Mouse (Mus musculus): ENCODE measurements around the gene Rnf5.

Gene Rnf5

DNA sequence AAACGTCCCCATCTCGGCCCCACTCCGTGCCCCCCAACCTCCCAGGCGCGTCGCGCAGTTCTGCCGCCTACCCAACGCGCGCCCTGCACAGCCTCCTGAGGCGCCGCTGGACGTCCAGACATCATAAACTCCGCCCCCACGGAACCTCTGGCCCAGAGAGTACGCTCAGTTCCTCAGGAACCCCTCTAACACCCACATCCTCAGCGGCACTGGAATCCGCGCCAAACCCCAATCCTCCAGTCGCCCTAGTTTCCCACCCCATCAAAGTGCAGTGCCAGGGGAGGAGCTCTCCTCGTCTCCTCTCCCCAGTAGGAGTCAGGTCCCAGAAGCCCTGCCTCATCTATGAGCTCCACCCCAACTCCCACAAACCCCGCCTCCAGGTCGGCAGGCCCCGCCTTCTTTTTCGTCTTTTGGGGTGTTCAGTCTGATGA is 28.8 kb upstream of the Rnf5 start:
- peak; percentile 86 to 90 for DNase-seq (ENCODE audit: low spot score in 2 of 2)

DNA sequence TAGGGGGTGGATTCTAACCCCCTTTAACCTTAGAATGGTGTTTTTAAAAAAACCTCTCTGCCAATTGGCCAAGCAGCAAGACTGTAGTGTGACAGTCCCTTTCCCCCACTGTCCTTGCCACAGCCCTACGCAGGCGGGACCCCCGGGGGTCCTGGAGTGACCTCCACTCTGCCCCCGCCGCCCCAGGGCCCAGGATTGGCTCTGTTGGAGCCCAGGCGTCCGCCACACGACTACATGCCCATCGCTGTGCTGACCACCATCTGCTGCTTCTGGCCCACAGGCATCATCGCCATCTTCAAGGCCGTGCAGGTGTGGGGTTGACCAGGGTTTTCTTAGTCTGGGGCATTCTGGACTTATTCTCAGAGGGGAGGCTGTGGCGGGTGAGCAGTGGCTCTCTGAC is 28.2 kb upstream of the Rnf5 start:
- DNase-seq (ENCODE audit: low spot score in 2 of 2), result no peak

DNA sequence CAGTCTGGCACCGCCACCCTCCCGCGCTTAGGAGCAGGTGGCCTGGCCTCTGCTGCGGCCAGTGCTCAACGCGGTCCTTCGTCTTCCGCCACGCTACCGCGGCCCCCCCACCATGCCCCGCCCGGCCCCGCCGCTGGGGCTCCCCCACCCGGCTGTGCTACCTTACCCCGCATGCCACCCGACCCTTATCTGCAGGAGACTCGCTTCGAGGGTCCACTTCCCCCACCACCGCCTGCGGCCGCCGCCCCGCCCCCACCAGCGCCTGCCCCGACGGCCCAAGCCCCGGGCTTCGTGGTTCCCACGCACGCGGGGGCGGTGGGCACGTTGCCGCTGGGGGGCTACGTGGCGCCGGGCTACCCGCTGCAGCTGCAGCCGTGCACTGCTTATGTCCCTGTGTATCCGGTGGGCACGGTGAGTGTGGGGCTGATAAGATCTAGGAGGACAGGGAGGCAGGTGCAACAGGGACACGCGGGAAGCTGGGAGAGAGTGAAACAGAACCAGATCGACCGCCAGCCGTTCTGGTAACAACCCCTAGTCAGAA is 27.3 kb upstream of the Rnf5 start:
- DNase-seq (ENCODE audit: low spot score in 2 of 2), result no peak

DNA sequence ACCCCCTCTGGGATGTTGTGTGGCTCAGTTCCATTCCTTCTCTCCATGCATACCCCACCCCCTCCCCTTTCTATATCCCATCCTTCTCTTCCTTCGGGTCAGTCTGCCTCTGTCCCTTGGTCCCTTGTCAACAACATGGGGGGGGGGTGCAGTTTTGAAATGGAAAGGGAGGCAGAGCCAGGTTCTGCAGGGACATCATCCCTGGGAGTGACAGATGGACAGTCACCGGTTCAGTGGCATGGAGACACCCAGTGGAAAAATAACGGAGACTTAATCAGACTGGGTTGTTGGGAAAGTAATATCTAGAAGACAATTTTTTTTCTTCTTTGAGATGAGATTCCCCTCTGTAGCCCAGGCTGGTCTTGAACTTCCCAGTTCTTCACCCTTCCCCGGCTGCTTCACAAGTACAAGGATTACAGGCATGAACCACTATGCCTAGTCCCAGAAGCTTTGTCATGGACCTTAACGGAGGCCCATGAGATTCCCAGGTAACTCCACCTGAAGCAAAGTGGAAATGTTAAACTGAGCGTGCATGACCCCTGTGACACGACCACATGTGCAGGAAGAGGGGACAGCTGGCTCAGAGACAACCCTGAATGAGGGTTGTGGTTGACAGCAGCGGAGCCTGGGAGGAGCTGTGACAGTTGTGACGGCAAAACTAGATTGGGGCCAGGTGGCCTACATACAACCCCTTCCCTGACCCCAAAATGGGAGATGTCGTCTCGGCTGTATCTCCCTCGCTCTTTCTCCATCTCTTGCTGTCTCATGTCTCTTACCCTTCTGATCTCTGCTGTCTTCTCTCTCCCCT is 26.5 kb upstream of the Rnf5 start:
- DNase-seq (ENCODE audit: low spot score in 2 of 2), result no peak

DNA sequence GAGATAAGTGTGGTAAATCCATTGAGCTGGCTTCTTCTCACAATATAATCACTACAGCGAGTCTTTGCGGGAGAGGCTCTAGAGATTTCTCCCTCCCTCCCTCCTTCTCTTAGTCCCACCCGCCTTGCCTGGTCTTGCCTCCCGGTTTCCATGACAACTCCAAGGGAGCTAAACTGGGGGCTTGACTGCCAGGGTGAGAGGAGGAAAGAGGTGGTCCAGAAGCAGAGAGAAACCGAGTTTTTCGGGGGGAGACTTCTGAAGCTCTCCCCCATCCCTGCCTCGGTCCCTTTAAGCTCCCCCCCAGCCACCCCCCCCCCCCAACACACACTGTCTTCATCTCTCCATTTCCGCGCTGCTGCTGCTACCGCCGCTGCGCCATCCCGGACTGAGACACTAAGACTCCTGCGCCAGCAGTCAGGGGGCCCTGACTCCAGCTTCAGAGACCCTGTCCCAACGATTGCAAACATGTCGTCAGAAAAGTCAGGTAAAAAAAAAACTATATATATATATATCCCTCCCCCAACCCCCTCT is 25.8 kb upstream of the Rnf5 start, which contains the start of gene Prrt1:
TSS of gene Prrt1 (plus strand) at position 313 of the 531 bp plus-strand sequence.
- peak; percentile 68 to 71 for DNase-seq (ENCODE audit: low spot score in 2 of 2)

DNA sequence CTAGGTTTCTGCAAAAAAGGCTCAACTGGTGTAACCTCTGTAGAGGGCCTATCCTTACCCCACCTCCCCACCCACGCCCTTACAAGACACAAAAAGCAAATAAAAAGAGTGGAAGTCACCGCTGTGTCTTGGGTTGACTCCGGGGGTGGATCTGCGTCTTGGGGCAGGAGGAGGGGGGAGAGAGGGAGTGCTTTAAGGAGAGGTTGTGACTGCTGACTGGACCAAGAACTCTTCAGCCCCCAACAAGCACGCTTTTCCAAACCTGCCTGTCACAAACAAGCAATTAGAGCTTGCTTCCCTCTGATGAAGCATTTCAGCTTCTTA is 25.1 kb upstream of the Rnf5 start:
- no peak for DNase-seq (ENCODE audit: low spot score in 2 of 2)

DNA sequence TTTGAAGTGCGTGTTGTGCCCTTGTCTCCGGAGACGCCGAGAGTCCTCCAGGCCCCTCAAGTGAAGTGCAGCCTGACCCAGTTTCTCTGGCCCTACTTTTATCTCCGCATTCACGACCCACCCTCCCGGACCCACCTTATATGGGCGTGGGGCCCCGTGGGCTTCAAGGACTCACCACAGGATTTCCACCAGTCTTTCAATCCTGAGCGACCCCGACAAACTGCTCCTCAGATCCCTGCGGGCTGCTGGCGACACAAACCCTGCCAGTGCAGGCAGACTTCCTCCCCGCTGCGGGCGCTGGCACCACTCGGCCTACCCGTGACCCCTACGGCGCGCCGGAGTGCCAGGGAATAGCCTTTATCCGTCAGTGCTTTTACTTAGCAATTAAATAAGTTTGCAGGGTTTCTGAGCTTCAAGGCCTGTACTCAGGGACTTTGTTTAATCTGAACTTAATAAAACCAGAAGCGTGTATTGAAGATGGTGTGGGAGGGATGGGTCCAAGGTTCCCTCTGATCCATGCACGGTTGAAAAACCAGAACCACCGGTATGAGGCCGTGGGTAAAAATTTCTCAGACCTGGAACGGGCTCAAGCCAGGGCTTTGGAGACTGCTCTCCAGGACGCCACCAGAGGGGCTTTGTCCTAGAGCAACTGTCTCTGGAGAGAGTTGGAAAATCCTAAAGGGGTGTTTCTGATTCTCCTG is 24.6 kb upstream of the Rnf5 start, which contains the start of gene Ppt2:
TSS of gene Ppt2 (minus strand) at position 568 of the 701 bp plus-strand sequence.
- no peak for DNase-seq (ENCODE audit: low spot score in 2 of 2)

DNA sequence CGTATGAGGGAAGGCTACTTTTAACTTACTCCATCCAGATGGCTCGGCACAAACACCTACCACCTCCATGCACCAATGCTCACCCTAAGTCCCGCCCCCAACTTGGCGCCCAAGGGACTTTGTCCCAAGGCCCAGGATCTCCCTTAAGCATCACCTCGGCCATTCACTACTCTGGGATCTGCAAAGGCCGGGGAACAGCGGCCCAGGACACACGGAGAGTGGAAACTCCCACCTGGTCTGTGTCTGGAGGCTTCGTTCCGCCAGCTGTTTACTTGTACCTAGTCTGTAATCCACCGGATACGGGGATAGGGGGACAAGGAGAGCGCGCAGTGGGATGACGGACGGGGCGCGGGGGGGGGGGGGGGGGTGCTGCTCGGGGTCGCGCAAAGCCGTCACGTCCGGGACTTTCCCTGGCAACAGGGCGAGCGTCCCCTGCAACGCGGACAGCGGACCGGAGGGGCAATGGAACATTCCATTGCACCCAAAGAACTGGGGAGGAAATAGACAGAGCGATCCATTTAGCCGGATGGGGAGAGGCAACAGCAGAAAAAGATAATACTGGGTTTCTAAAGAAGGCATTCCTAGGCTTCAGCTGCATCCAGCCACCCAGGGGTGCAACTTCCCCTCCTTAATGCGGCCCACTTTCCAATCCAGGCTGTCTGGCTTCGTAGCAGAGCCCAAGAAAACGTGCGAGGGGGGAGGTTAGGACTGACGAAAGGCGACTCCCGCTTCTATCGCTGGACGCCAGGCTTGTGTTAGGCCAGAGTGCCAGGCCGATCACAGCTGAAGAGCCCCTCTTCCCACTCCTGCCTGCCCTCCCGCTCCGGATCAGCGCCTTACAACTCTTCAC is 23.8 kb upstream of the Rnf5 start:
- DNase-seq (ENCODE audit: low spot score in 2 of 2), result peak; percentile 85 to 88

DNA sequence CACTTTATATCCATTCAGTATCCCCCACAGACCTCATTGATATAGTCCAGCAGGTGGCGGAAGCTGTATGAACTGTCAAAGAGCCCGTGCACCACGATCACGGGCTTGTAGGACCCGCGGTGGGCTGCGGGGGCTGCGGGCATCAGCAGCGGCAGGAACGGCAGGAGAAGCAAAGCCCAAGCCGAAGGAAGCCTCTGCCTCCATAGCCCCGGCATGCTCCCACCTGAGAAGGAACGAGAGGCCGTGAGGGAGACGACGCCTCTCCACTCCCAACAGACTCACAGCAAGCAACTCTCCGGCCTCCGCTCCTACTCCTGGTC is 23.2 kb upstream of the Rnf5 start:
- DNase-seq (ENCODE audit: low spot score in 2 of 2), result no peak

DNA sequence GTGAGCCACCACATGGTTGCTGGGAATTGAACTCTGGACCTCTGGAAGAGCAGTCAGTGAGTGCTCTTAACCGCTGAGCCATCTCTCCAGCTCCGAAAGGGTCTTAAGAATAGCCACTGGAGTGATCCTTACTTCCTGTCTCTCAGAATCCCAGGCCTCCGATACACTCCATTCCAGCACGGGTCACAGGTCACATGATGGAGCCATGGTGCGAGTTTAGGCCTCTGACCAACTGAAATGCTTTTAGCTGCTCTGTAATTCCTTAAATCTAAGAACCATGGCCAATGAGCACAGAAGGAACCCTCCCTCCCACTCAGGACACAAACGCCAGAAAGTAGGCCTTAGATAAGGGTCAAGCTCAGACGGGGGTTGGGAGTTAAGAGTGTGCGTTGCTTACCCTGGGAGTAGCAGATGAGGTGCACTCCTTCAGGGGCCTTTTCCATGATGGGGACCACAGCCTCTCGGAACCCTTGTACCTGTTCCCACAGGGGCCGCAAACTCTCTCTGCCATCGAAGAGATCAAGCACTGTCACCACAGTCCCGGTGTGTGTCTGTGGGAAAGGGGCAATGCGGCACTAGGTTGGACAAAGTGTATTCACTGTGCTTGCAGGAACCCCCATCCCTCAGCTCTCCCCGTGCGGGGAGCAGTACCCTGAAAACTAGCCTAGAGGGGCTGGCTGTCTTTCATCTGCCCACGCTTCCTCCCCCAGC is 22.7 kb upstream of the Rnf5 start:
- no peak for DNase-seq (ENCODE audit: low spot score in 2 of 2)

DNA sequence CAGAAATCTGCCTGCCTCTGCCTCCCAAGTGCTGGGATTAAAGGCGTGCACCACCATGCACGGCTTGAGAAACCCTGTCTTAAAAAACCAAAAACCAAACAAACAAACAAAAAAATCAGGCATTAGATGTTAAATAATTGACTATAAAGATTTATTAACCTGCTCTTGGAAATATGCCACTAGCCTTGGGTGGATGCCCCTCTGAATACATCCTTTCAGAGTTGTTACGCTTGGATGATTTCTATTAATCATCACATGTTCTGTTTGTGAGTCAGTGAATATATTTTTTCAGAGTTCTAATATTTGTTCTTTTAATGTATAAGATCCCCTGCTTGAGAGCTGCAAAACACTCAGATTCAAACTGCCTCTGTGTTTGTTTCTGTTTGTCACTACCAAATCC is 21.5 kb upstream of the Rnf5 start:
- DNase-seq (ENCODE audit: low spot score in 2 of 2), result no peak

DNA sequence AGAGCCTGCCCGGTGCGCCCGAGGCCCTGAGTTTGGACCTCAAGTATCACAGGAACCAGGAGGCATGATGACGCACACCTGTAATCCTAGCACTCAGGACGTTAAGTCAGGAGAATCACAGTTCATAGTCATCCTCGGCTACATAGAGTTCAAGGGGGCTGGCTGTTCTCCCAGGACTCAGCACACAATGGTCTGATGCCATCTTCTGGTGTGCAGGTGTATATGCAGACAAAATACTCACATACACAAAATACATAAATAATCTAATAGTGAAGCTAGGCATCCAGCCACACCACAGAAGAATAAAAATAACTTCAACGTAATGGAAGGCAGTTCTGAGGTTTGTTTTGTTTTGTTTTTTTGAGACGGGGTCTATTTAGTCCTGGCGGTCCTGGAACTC is 19.7 kb upstream of the Rnf5 start:
- DNase-seq (ENCODE audit: low spot score in 2 of 2), result no peak

DNA sequence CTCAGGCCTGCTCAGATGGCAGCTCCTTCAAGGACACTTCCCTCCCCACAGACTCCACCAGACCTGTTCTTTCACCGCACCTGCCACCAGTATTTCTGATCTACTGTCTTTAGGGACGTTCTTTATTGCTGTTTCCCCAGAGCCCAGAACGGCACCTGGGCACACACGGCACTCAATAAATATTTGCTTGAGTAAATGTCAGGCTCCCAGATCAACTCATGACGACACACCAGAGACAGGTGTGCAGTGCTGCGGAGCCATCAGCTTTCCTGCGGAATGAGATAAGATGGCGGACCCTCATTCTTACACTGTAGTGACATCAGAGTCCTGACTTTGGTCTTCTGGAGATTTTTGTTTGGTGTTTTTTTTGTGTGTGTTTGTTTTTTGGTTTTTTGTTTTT is 17.5 kb upstream of the Rnf5 start:
- DNase-seq (ENCODE audit: low spot score in 2 of 2), result no peak

DNA sequence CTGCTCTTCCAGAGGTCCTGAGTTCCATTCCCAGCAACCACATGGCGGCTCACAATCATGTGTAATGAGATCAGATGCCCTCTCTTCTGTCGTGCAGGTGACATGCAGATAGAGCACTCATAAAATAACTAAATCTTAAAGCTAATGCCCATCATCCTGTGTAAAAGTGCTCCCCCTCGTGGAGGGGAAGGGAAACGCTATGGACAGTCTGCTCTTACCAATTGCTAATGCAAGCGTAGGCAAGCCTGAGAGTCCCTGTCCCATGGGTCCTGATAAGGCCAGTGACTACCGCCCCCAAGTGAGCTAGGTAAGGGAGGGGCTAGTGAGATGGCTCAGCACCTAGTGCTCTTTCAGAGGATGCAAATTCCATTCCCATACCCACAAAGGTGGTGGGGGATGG is 15.5 kb upstream of the Rnf5 start:
- DNase-seq (ENCODE audit: low spot score in 2 of 2), result peak in 1 of 2 experiments; percentile 77

DNA sequence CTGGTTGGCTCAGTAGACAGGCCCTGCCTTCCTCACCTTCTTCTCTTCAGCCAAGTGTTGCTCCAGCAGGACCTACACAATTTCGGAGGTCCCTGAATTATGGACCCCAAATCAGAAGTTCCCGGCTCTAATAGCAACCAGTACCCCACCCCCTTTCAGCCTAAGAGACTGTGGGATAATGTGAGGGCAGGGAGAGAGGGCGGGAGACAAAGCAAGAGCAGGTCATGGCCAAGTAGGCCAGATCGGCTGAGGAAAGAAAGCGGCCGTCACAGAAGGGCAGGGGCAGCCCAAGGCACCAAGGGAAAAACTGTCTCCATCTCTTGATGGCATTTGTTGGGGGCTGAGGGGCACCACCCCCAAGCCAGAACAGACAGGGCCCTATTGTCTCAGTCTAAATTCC is 12.4 kb upstream of the Rnf5 start, which contains the start of gene Egfl8:
TSS of gene Egfl8 (minus strand) at position 101 of the 400 bp plus-strand sequence.
- DNase-seq (ENCODE audit: low spot score in 2 of 2), result no peak

DNA sequence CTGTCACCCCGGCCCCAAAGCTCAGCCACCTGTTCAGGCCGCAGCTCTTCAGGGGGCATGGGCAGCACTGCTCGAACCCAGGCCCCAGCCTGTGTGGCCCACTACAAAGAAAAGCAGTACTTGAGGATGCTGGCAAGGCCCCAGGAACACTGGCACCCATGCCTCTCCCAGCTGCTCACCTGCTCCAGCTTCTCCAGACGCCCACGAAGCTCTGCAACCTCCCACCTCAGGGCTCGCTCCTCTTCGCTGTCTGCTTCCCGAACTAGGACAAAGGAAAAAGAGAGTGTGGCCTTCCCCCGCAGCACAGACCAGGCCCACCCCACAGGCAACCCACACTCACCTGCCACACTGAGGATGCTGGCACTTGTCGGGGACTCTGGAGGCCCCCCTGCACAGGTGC is 10.3 kb upstream of the Rnf5 start:
- DNase-seq (ENCODE audit: low spot score in 2 of 2), result no peak

DNA sequence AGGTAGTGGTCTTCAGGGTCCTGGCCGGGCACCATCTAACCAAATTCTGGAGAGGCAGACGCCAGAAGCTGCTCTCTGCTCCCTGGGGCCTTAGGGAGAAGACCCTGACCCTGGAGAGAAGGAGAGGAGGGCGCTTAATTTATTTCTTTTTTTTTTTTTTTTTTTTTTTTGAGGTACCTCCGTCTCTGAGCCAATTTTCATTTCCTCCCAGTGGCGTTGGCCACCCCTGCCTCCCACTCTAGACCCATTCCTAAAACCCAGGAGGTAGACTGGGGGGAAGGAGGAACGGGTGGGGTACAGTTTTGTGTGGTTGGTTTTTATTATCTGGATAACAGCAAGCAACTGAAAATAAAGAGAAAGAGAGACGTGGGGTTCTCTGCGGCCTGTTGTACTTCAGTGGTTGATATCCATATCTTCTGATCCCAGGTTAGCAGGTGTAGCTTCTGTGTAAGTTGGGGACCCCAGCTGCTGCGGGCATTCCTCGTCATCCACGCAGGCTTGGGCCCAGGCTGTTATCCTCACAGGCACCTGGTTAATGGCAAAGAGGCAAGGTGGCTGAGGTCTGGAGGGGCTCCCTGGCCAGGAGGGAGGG is 9.7 kb upstream of the Rnf5 start:
- DNase-seq (ENCODE audit: low spot score in 2 of 2), result no peak

DNA sequence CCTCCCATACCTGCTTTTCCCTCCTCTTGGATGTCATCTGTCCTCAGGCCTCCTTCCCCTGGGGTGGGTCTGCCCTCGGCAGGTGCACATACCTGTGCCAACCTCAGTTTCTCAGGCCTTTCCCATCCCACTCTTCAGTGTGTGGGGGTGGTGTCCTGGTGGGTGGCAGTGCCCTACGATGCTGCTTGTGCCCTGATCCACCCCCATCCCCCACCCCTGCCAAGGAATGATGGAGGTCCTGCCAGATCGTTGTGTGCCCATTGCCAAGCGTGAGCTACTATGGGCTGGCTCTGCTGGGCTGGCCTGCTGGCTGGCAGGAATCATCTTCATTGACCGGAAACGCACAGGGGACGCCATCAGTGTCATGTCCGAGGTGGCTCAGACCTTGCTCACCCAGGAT is 7.6 kb upstream of the Rnf5 start:
- DNase-seq (ENCODE audit: low spot score in 2 of 2), result no peak

DNA sequence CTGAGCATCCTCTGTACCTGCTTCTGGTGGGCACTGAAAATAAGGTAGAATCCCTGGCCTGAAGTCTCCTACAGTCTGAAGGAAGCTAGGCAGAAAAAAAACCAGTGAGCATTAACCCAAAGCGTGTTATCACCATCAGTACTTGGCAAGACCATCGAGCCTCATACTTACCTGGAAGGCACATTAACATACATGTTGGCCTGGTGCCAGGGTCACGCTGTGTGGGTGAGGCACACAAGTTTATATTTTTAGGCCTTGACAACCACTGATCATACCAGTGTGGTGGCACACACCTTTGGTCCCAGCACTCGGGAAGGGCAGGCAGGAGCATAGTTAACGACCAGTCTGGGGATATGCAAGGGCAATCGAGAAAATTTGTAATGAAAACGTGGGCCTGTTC is 4.5 kb upstream of the Rnf5 start:
- no peak for DNase-seq (ENCODE audit: low spot score in 2 of 2)

DNA sequence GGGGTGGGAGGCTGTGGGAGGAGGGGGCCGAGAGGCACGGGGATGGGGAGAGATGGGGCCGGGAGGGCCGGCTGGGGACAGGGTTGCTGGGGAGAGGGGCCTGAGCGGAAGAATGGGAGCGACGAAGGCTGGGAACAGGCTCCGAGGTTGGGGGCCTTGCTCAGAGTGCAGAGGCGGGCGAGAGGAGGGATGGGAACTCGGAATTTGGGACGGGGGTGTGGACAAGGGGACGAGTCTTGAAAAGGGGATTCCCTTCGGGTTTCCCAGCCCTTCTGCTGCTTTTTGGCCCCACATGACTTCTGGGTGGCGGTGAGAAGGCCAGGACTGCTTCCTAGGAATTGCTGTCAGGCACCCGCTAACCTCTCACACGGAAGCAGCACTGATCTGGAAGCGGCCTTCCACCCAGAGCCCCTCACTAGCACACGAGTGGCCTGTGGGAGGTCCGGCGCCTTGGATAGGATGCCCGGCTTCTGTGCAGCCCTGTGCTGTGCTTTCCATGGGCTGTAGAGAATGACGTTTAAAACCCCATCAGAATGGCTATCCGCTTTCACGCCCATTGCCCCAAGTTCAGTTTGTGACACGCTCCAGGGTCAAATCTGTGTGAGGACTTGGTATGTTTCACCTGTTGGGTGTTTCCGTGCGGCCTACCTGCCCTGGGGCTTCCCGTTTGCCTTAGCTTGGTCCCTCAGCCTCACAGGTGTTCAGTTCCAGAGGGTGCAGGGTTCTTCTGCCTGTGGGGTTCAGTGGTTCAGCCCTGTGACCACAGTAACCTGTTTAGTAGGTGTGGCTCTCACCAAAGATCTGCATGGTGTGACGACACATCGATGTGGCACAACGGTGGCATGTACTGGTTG is 2.9 kb upstream of the Rnf5 start:
- no peak for DNase-seq (ENCODE audit: low spot score in 2 of 2)

All from frontal cortex, postnatal 36 days (tissue).